Mouse (Mus musculus) liver, embryonic 15.5 days (tissue): ENCODE results near the gene Fam43a. TPM values are rescaled to one million over a fixed set of nuclear protein-coding genes. Genes with fewer than 3 reads are reported as not detected.

ENCODE experiments used
- ATAC-seq: fragments of 200-750 bp; cut with Nextera tagmentation; 2 replicates; pipeline ENCODE4 v1.8.0; 2017; ENCODE audit warnings: moderate number of reproducible peaks, mild to moderate bottlenecking, moderate library complexity; ENCODE audit not compliant: insufficient read depth
- H3K27ac ChIP-seq: fragments of 300-500 bp; sonication (generic); replicated peaks from 2 replicates; pipeline ENCODE4 v1.5.1; 2015; ENCODE audit warnings: mild to moderate bottlenecking, inconsistent platforms
- H3K27me3 ChIP-seq: fragments of 300-500 bp; sonication (generic); 2 replicates; pipeline ENCODE4 v1.6.1; 2015; ENCODE audit warnings: mild to moderate bottlenecking, inconsistent platforms
- H3K36me3 ChIP-seq: fragments of 300-500 bp; sonication (generic); replicated peaks from 2 replicates; pipeline ENCODE4 v1.6.1; 2015; ENCODE audit warnings: moderate library complexity, mild to moderate bottlenecking, inconsistent platforms
- H3K4me1 ChIP-seq: fragments of 300-500 bp; sonication (generic); replicated peaks from 2 replicates; pipeline ENCODE4 v1.6.1; 2015; ENCODE audit warnings: inconsistent platforms
- H3K4me2 ChIP-seq: fragments of 300-500 bp; sonication (generic); 2 replicates; pipeline ENCODE4 v1.6.1; 2015; ENCODE audit warnings: moderate library complexity, mild to moderate bottlenecking, inconsistent platforms
- H3K4me3 ChIP-seq: fragments of 300-500 bp; sonication (generic); replicated peaks from 2 replicates; pipeline ENCODE4 v1.5.1; 2015; ENCODE audit warnings: mild to moderate bottlenecking, inconsistent platforms
- H3K9ac ChIP-seq: fragments of 300-500 bp; sonication (generic); 2 replicates; pipeline ENCODE4 v1.6.1; 2015; ENCODE audit warnings: moderate library complexity, mild to moderate bottlenecking, inconsistent platforms
- H3K9me3 ChIP-seq: fragments of 300-500 bp; sonication (generic); replicated peaks from 2 replicates; pipeline ENCODE4 v1.6.1; 2016; ENCODE audit warnings: inconsistent platforms
- WGBS: fragments of 180-500 bp; shearing (Covaris S2); methylation state at CpG from one replicate; pipeline ENCODE4 v1.1.7; 2015; ENCODE audit warnings: mixed read lengths; ENCODE audit not compliant: insufficient replicate concordance; 5-methylcytosine and 5-hydroxymethylcytosine counted together
- polyA plus RNA-seq: library from polyadenylated mRNA; unstranded; fragments of >200 nt; fragmentation: Nextera tagmentation; extraction: Ambion mirVana; gene quantifications from 2 replicates; pipeline ENCODE4 v1.2.1, GENCODE M21; 2015

Fam43a gene
- polyA plus RNA-seq, 1 experiment from 2014 or later = 5.2 TPM

DNA sequence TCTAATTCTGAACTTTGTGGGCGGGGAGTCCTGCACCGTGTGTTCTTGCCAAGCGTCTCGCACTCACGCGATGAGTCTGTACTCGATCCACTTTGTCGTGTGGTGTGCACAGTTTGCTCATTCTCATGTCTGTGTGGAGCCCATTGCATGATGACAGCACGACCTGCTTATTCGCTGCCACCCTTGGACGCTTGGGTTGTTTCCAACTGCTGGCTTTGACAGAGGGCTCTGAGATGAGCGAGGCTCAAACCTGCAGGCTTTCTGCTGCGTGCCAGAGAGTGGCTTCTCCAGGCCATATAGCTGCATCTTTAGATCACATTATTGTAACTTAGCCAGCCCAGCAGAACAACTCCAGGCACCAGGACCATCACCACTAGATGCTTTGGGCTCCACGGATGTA lies 39.1 kb downstream of the Fam43a start:
- WGBS = 74% methylated on average over 14 of the region's 14 CpGs
- ATAC-seq = no peak
- no peak overlapping the region for H3K9ac ChIP-seq

DNA sequence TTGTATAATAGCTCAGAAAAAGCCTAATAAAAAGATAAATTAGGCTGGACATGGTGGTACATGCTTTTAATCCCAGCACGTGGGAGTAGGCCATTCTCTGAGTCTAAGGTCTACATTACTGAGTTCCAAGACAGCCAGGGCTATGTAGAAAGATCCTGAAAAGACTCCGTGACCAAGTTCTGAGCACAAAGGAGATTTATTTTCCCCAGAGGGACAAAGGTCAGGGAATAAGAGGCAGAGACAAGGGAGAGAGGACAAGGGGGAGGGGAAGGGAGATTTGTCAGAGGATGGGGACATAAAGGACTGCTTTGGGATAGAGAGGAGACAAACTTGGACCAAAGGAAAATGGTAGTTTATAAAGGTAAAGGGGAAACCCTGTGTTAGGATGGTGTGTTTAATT lies 41.1 kb downstream of the Fam43a start:
- ATAC-seq = no peak
- Histone ChIP-seq H3K9ac (no peak overlapping the region), H3K27ac (no peak overlapping the region), H3K9me3 (no peaks in the 10 kb centered on the region), H3K27me3 (no peaks in the 10 kb centered on the region), H3K36me3 (no peaks in the 10 kb centered on the region), H3K4me3 (no peak overlapping the region), H3K4me1 (no peaks in the 10 kb centered on the region), H3K4me2 (no peak overlapping the region)
- 54% methylated on average over 2 of the region's 2 CpGs for WGBS

More for the DNA sequence above, 39.1 kb downstream of the Fam43a start:
- H3K27me3 ChIP-seq = no peaks in the 10 kb centered on the region
- H3K27ac ChIP-seq = no peak overlapping the region
- H3K36me3 ChIP-seq = no peaks in the 10 kb centered on the region
- H3K4me2 ChIP-seq = no peak overlapping the region
- H3K4me3 ChIP-seq = no peak overlapping the region
- no peaks in the 10 kb centered on the region for H3K4me1 ChIP-seq
- no peaks in the 10 kb centered on the region for H3K9me3 ChIP-seq

- Histone ChIP-seq H3K4me1 (peaks cover 6% of the 10 kb centered on the region; the same call in 1 of the 2 replicates), H3K4me3 (no peak overlapping the region), H3K9ac (no peak overlapping the region), H3K4me2 (no peak overlapping the region), H3K27ac (no peak overlapping the region), H3K9me3 (no peaks in the 10 kb centered on the region), H3K27me3 (no peaks in the 10 kb centered on the region), H3K36me3 (no peaks in the 10 kb centered on the region)
- WGBS = 72% methylated on average over 4 of the region's 4 CpGs
- ATAC-seq = no peak
Measured at GRCm38 (mm10) chr16:30641408-30641807, 41.9 kb downstream of the Fam43a start.

- H3K9ac ChIP-seq = no peak overlapping the region
- H3K4me2 ChIP-seq = no peak overlapping the region
- H3K9me3 ChIP-seq = no peaks in the 10 kb centered on the region
- peaks cover 6% of the 10 kb centered on the region; the same call in 1 of the 2 replicates for H3K4me1 ChIP-seq
- WGBS = 70% methylated on average over 3 of the region's 3 CpGs
- ATAC-seq = no peak
- H3K36me3 ChIP-seq = no peaks in the 10 kb centered on the region
- H3K27me3 ChIP-seq = no peaks in the 10 kb centered on the region
- H3K4me3 ChIP-seq = no peak overlapping the region
- no peak overlapping the region for H3K27ac ChIP-seq
Measured at GRCm38 (mm10) chr16:30642229-30642628, 42.7 kb downstream of the Fam43a start.

DNA sequence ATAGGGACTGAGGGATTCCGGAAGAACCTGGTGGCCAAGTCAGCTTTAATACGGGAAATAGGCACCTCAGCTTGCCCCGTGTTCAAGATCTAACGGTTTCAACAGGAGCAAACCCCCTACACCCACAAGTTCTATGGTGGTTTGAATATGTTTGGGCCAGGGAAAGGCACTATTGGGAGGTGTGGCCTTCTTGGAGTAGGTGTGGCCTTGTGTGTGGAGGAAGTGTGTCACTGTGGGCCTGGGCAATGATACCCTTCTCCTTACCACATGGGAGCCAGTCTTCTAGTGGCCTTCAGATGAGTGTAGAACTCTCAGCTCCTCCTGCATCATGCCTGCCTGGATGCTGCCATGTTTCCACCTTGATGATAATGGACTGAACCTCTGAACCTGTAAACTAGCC lies 45.5 kb downstream of the Fam43a start:
- no peaks in the 10 kb centered on the region for H3K27me3 ChIP-seq
- no peaks in the 10 kb centered on the region for H3K9me3 ChIP-seq
- no peak for ATAC-seq
- no peak overlapping the region for H3K27ac ChIP-seq
- WGBS = 78% methylated on average over 4 of the region's 4 CpGs
- H3K4me1 ChIP-seq = peaks cover 6% of the 10 kb centered on the region; the same call in 1 of the 2 replicates
- H3K36me3 ChIP-seq = no peaks in the 10 kb centered on the region
- H3K4me3 ChIP-seq = no peak overlapping the region
- H3K4me2 ChIP-seq = no peak overlapping the region
- H3K9ac ChIP-seq = no peak overlapping the region

DNA sequence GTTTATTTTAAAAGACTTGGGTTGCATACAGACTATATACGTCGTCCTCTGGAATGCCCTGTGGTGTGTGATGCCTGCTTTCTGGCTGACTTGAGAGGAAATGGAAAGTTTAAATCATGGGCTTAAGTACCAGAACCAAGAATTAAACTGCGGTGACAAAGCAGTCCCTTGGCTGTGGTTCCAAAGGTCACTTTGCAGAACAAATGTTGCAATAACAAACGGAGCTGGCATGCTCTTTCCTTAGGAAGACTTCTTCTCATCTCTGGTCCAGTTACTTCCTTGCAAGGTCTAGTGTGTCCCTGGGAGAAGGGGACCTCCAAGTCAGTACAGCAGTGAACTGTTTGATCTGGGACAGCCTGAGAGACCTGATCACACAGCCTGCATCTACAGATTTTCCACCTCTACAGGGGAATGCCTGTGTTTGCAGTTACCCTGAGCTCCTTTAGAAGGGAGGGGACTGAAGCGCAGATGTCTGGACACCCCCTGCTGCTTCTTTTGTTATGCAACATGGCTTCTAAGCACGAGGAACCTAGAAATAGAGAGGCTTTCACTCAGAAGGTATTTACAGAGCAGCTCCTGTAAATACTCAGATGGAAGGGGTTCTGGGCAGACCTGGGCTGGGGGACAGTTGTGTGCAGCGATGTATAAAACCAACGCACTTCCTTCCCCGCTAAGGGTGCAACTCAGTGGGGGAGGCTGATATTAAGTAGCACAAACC lies 46.5 kb downstream of the Fam43a start:
- Histone ChIP-seq H3K27me3 (no peaks in the 10 kb centered on the region), H3K4me2 (no peak overlapping the region), H3K36me3 (no peaks in the 10 kb centered on the region), H3K4me1 (peaks cover 6% of the 10 kb centered on the region; the same call in 1 of the 2 replicates), H3K9ac (no peak overlapping the region), H3K27ac (no peak overlapping the region), H3K4me3 (no peak overlapping the region), H3K9me3 (no peaks in the 10 kb centered on the region)
- ATAC-seq = no peak
- 41% methylated on average over 9 of the region's 9 CpGs for WGBS

DNA sequence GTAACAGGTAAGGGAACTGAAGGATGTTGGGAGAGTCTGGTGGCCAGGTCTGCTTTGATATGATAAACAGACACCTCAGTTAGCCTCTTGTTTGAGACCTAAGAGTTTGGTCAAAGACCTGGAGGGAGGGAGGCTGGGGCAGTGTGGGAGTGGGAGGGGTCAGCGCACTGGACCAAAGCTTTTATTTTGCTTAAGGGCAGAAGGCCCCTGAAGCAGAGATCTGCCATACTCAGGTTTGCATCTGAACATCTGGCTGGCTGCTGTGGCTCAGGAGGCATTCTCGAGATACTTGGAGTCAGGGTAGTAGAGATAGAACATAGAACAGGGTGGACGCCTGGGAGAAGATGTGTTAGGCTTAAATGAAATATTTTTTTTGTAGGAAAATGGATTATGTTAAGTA lies 47.3 kb downstream of the Fam43a start:
- 67% methylated on average over 3 of the region's 3 CpGs for WGBS
- peaks cover 6% of the 10 kb centered on the region; the same call in 1 of the 2 replicates for H3K4me1 ChIP-seq
- H3K4me3 ChIP-seq = no peak overlapping the region
- no peaks in the 10 kb centered on the region for H3K9me3 ChIP-seq
- no peaks in the 10 kb centered on the region for H3K27me3 ChIP-seq
- H3K4me2 ChIP-seq = no peak overlapping the region
- H3K36me3 ChIP-seq = no peaks in the 10 kb centered on the region
- no peak for ATAC-seq
- no peak overlapping the region for H3K27ac ChIP-seq
- H3K9ac ChIP-seq = no peak overlapping the region

DNA sequence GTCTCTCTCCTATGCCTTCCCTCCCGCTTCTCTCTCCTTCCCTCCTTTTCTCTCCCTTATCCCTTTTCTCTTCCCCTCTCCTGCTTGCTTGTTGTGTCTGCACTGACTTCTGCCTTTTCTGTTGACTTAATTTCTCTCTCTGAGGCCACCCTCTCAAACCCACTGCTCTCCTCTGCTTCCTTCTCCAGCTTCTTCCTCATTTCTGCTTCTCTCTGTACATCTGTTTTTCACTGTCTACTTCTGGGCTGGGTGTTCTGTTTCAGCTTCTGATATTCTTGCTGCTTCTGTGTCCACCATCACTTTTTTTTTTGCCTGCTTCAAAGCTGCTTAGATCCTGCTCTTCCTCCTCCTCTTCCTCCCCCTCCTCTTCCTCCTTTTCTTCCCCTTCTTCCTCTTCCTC lies 51.8 kb downstream of the Fam43a start:
- Histone ChIP-seq H3K4me2 (no peak overlapping the region), H3K27ac (no peak overlapping the region), H3K27me3 (no peaks in the 10 kb centered on the region), H3K9ac (no peak overlapping the region), H3K4me3 (no peak overlapping the region), H3K4me1 (0 out of 2 replicates have a peak, but pooled peaks cover under 1% of the 10 kb centered on the region), H3K36me3 (no peaks in the 10 kb centered on the region), H3K9me3 (no peaks in the 10 kb centered on the region)
- no peak for ATAC-seq
- 19% methylated on average over 1 of the region's 1 CpGs for WGBS

Other genes starting within 250 kb of the Fam43a start
- 6.2 and 6.5 TPM in 2 replicates for gene Atp13a3, start 193.7 kb upstream of the Fam43a start, polyA plus RNA-seq
- gene Tmem44, start 48.9 kb upstream of the Fam43a start, polyA plus RNA-seq = 0.90 and 0.92 TPM in 2 replicates
- 19.2 and 20.6 TPM in 2 replicates for gene Lsg1, start 12.1 kb upstream of the Fam43a start, polyA plus RNA-seq